Comparison of ENCODE assay signal across 8 mouse cellular contexts in genomic region chr6:99971376-99971775, GRCm38 (mm10).
DNase-seq lines count a peak whose midpoint lies in the region; ATAC-seq lines count a peak whose summit lies in the region.

No protein-coding gene starts in this region.

- H3K4me3 ChIP-seq in neural tube, embryonic 13.5 days = no peak overlapping the region
- no peak overlapping the region for H3K4me3 ChIP-seq in forebrain, embryonic 16.5 days (replicated peaks; ENCODE audit: low read length)
- no peak overlapping the region for H3K4me3 ChIP-seq in midbrain, embryonic 13.5 days (replicated peaks)
- H3K4me3 ChIP-seq in liver, embryonic 11.5 days (ENCODE audit: low read depth, low read length) = no peak overlapping the region

- H3K4me1 ChIP-seq in neural tube, embryonic 13.5 days (replicated peaks) = peaks cover 39% of the 10 kb centered on the region
- H3K4me1 ChIP-seq in forebrain, embryonic 16.5 days (replicated peaks; ENCODE audit: control insufficient read depth, insufficient read depth, low read length) = peaks cover 37% of the 10 kb centered on the region
- H3K4me1 ChIP-seq in midbrain, embryonic 13.5 days (replicated peaks) = peaks cover 10% of the 10 kb centered on the region
- H3K4me1 ChIP-seq in liver, embryonic 11.5 days (replicated peaks; ENCODE audit: control insufficient read depth, insufficient read depth, low read length) = no peaks in the 10 kb centered on the region

- DNase-seq in neural tube, embryonic 10.5 days (ENCODE audit: extremely low spot score, low spot score) = no peak
- DNase-seq in heart, postnatal 36 days = peak; percentile 36 to 53
- no peak for DNase-seq in lung, postnatal 25 days (ENCODE audit: low spot score)
- no peak for DNase-seq in embryo, embryonic 10 days (ENCODE audit: low spot score)
- DNase-seq in liver, embryonic 11.5 days (ENCODE audit: low spot score) = no peak

- peak; percentile 41; the same call in 1 of the 2 replicates for ATAC-seq in neural tube, embryonic 13.5 days (ENCODE audit: low read depth)
- ATAC-seq in forebrain, embryonic 16.5 days = peak; percentile 49
- peak; percentile 53 for ATAC-seq in midbrain, embryonic 13.5 days
- no peak for ATAC-seq in liver, embryonic 11.5 days (replicated peaks; ENCODE audit: low FRiP score)

- no peaks in the 10 kb centered on the region for H3K9me3 ChIP-seq in neural tube, embryonic 13.5 days
- no peaks in the 10 kb centered on the region for H3K9me3 ChIP-seq in forebrain, embryonic 16.5 days (ENCODE audit: control insufficient read depth, low read length)
- no peaks in the 10 kb centered on the region for H3K9me3 ChIP-seq in midbrain, embryonic 13.5 days
- no peaks in the 10 kb centered on the region for H3K9me3 ChIP-seq in liver, embryonic 11.5 days (ENCODE audit: control insufficient read depth, low read length)

- no peak overlapping the region for H3K4me2 ChIP-seq in neural tube, embryonic 13.5 days
- no peak overlapping the region for H3K4me2 ChIP-seq in forebrain, embryonic 16.5 days (ENCODE audit: low read length)
- H3K4me2 ChIP-seq in midbrain, embryonic 13.5 days (replicated peaks) = no peak overlapping the region
- H3K4me2 ChIP-seq in liver, embryonic 11.5 days = no peak overlapping the region

- H3K27me3 ChIP-seq in neural tube, embryonic 13.5 days = peaks cover 14% of the 10 kb centered on the region
- no peaks in the 10 kb centered on the region for H3K27me3 ChIP-seq in forebrain, embryonic 16.5 days (replicated peaks; ENCODE audit: control insufficient read depth, insufficient read depth, low read length)
- peaks cover 8% of the 10 kb centered on the region; the same call in 1 of the 2 replicates for H3K27me3 ChIP-seq in midbrain, embryonic 13.5 days
- peaks cover 10% of the 10 kb centered on the region; the same call in 1 of the 2 replicates for H3K27me3 ChIP-seq in liver, embryonic 11.5 days (replicated peaks; ENCODE audit: control insufficient read depth, insufficient read depth, low read length)

- H3K9ac ChIP-seq in neural tube, embryonic 13.5 days = no peak overlapping the region
- H3K9ac ChIP-seq in forebrain, embryonic 16.5 days (replicated peaks; ENCODE audit: low read depth, low read length) = no peak overlapping the region
- H3K9ac ChIP-seq in midbrain, embryonic 13.5 days (replicated peaks) = no peak overlapping the region
- no peak overlapping the region for H3K9ac ChIP-seq in liver, embryonic 11.5 days (ENCODE audit: low read depth, low read length)

- 30% methylated on average over 9 of the region's 9 CpGs for WGBS in neural tube, embryonic 13.5 days
- WGBS in forebrain, embryonic 16.5 days = 15% methylated on average over 9 of the region's 9 CpGs
- 56% methylated on average over 9 of the region's 9 CpGs for WGBS in midbrain, embryonic 13.5 days
- 49% methylated on average over 9 of the region's 9 CpGs for WGBS in liver, embryonic 11.5 days

- H3K27ac ChIP-seq in neural tube, embryonic 13.5 days (replicated peaks) = 0 out of 2 replicates have a peak overlapping the region, but pooled peaks have one; percentile 14
- H3K27ac ChIP-seq in forebrain, embryonic 16.5 days (ENCODE audit: low read length) = peak overlapping the region; percentile 20; the same call in 1 of the 2 replicates
- H3K27ac ChIP-seq in midbrain, embryonic 13.5 days = no peak overlapping the region
- no peak overlapping the region for H3K27ac ChIP-seq in liver, embryonic 11.5 days (ENCODE audit: low read depth, low read length)

- no peaks in the 10 kb centered on the region for H3K36me3 ChIP-seq in neural tube, embryonic 13.5 days
- H3K36me3 ChIP-seq in forebrain, embryonic 16.5 days (ENCODE audit: control insufficient read depth, insufficient read depth) = no peaks in the 10 kb centered on the region
- no peaks in the 10 kb centered on the region for H3K36me3 ChIP-seq in midbrain, embryonic 13.5 days
- H3K36me3 ChIP-seq in liver, embryonic 11.5 days (ENCODE audit: control insufficient read depth, insufficient read depth, low read length) = no peaks in the 10 kb centered on the region

- intact Hi-C loops in heart, postnatal 36 days (cut with DNase I) = loop anchor here (2.0 to 5.0 kb wide), 3 partner anchors 67 to 156 kb away; no protein-coding TSS in a partner anchor

Comparison
In these comparisons a context has a peak if more than half of its experiments do, and no peak if none do; other contexts are left out.
1. H3K27ac ChIP-seq: peak in neural tube, embryonic 13.5 days (single experiment) and forebrain, embryonic 16.5 days (single experiment); none in midbrain, embryonic 13.5 days (single experiment) and liver, embryonic 11.5 days (single experiment).
2. DNase-seq: peak in heart, postnatal 36 days (2 of 2); none in neural tube, embryonic 10.5 days (single experiment), lung, postnatal 25 days (single experiment), embryo, embryonic 10 days (single experiment) and liver, embryonic 11.5 days (single experiment).